Mouse (Mus musculus) intestine, embryonic 16.5 days (tissue): ENCODE data around the gene Timm22. TPM values are rescaled to one million over a fixed set of nuclear protein-coding genes. Genes with fewer than 3 reads are reported as not detected.

Source experiments
- ATAC-seq: fragments of 200-750 bp; cut with Nextera tagmentation; 2 replicates; pipeline ENCODE4 v1.8.0; 2017; ENCODE audit warnings: moderate TSS enrichment, moderate library complexity
- H3K27ac ChIP-seq: fragments of 300-500 bp; sonication (generic); 2 replicates; pipeline ENCODE4 v1.5.1; 2014; ENCODE audit warnings: mild to moderate bottlenecking, low read length
- H3K27me3 ChIP-seq: fragments of 300-500 bp; sonication (generic); replicated peaks from 2 replicates; pipeline ENCODE4 v1.6.1; 2014; ENCODE audit warnings: low read length, control low read depth, mixed read lengths; ENCODE audit not compliant: control insufficient read depth, insufficient read depth
- H3K36me3 ChIP-seq: fragments of 300-500 bp; sonication (generic); 2 replicates; pipeline ENCODE4 v1.6.1; 2014; ENCODE audit warnings: low read length, control low read depth; ENCODE audit not compliant: control insufficient read depth, insufficient read depth
- H3K4me1 ChIP-seq: fragments of 300-500 bp; sonication (generic); 2 replicates; pipeline ENCODE4 v1.6.1; 2014; ENCODE audit warnings: low read length, control low read depth, mixed read lengths; ENCODE audit not compliant: control insufficient read depth, insufficient read depth
- H3K4me2 ChIP-seq: fragments of 300-500 bp; sonication (generic); 2 replicates; pipeline ENCODE4 v1.6.1; 2014; ENCODE audit warnings: low read depth, low read length, control low read depth
- H3K4me3 ChIP-seq: fragments of 300-500 bp; sonication (generic); 2 replicates; pipeline ENCODE4 v1.5.1; 2014; ENCODE audit warnings: mild to moderate bottlenecking, low read length
- H3K9ac ChIP-seq: fragments of 300-500 bp; sonication (generic); 2 replicates; pipeline ENCODE4 v1.6.1; 2014; ENCODE audit warnings: low read depth, low read length
- H3K9me3 ChIP-seq: fragments of 300-500 bp; sonication (generic); 2 replicates; pipeline ENCODE4 v1.6.1; 2016; ENCODE audit warnings: low read length, control low read depth; ENCODE audit not compliant: control insufficient read depth
- WGBS: fragments of 180-500 bp; shearing (Covaris S2); extraction: QIAGEN DNeasy Blood & Tissue Kit; methylation state at CpG from one replicate; pipeline ENCODE4 v1.1.7; 2014; 5-methylcytosine and 5-hydroxymethylcytosine counted together
- polyA plus RNA-seq: library from polyadenylated mRNA; unstranded; fragments of >200 nt; fragmentation: Nextera tagmentation; extraction: Ambion mirVana; gene quantifications from 2 replicates; pipeline ENCODE4 v1.2.1, GENCODE M21; 2015

The Timm22 gene
- polyA plus RNA-seq, 1 experiment from 2014 or later = 96.6 TPM

DNA sequence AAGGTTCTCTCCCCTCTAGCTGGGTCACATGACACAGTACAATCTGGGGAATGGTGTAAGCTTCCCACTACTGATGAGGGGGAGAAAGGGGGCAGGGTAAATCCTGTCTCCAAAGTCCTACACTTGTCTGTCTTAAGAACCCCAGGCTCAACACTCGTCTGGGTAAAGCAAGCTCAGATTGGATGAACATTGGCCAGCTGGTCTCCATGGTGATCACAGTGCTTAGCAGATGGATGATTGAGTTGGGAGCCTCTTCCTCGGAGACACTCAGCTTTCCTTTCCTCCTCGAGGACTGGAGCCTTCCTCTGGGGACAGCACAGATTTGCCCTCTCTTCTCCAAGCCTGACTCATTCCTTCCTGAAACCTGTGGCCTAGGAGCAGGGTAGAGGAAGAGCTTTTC lies 32.9 kb downstream of the Timm22 start:
- Histone ChIP-seq H3K4me2 (no peak overlapping the region), H3K27ac (peak overlapping the region; percentile 24; the same call in 1 of the 2 replicates), H3K4me3 (no peak overlapping the region), H3K27me3 (no peaks in the 10 kb centered on the region), H3K9me3 (no peaks in the 10 kb centered on the region), H3K36me3 (peaks cover 3% of the 10 kb centered on the region), H3K9ac (no peak overlapping the region), H3K4me1 (peaks cover 18% of the 10 kb centered on the region)
- WGBS = 21% methylated on average over 3 of the region's 3 CpGs
- 0 out of 2 replicates have a peak, but pooled peaks have one; percentile 5 for ATAC-seq

DNA sequence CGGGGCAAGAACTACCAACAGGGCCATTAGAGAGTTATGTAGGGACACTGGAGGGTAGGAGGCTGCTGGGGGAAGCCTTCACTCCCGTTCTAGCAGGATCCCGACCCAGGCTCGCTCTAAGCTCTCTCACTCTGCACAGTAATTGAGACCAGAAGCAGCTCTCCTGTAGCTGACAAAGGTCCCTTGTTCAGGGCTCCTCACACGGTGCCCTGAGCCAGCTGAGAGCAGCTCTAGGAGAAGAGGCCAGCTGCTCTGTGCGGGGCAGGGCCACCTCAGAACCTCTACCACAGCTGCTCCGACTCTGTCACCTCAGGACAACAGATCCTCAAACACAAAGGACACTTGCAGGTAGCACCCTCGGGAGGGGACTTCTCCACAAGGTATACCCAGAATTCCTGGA lies 38.7 kb downstream of the Timm22 start:
- Histone ChIP-seq H3K9ac (no peak overlapping the region), H3K27ac (no peak overlapping the region), H3K9me3 (no peaks in the 10 kb centered on the region), H3K4me1 (peaks cover 42% of the 10 kb centered on the region), H3K4me2 (no peak overlapping the region), H3K36me3 (peaks cover 11% of the 10 kb centered on the region; the same call in 1 of the 2 replicates), H3K27me3 (no peaks in the 10 kb centered on the region), H3K4me3 (no peak overlapping the region)
- ATAC-seq = no peak; the same call in 1 of the 2 replicates
- WGBS = 55% methylated on average over 8 of the region's 8 CpGs

DNA sequence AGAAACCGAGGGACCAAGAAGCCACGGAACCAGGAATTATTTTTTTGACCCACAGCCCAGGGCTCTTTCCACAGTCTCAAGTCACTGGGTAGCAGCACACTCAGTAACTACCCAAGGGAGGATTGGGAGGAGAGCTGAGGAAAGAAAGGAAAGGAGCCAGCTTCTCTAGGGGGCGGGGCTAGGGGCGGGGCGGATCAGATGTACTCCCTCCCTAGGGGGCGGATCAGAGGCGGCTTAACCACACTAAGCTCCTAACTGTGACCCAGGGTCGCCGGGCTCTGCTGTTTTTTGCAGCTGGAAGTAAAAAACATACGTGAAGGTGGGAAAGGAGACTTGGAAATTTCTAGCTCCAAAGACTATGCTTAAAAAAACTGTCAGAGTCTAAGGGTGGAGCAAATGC lies 39.5 kb downstream of the Timm22 start:
- H3K9ac ChIP-seq = no peak overlapping the region
- peaks cover 40% of the 10 kb centered on the region for H3K4me1 ChIP-seq
- H3K36me3 ChIP-seq = peaks cover 13% of the 10 kb centered on the region
- no peaks in the 10 kb centered on the region for H3K27me3 ChIP-seq
- 10% methylated on average over 10 of the region's 10 CpGs for WGBS
- ATAC-seq = peak; percentile 53
- no peak overlapping the region for H3K4me2 ChIP-seq
- H3K4me3 ChIP-seq = no peak overlapping the region
- H3K9me3 ChIP-seq = no peaks in the 10 kb centered on the region
- H3K27ac ChIP-seq = no peak overlapping the region

DNA sequence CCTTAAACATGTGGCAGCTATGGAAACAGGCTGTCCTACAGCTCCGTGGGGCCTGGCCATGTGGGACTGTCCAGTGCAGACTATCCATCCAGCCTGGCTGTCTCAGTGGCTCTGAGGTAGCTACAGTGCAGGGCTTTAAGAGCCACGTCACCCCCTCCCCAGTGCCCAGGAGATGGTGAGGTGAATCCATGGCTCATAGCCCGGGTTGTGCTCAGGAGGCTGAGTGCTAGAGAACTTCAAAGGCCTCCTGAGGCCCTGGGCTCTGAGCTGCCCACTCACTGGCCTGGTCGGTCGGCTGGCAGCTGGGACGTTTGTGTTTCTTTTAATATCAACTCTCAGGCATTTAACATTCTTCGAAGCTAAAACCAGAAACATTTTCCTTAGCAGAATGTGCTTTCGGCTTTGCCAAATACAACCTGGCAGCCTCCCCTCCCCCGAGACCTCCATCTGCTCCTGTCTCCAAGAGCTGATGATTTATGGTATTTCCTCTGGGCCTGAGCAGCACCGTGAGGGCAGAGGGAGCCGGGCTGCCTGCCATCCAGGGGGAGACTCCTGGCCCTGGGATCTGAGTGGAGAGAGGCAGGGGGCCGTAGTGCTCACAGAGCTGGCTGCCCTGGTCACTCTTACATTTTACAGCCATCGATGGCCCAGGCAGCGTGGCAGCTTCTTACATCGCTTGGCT lies 42.9 kb downstream of the Timm22 start:
- Histone ChIP-seq H3K27me3 (no peaks in the 10 kb centered on the region), H3K36me3 (peaks cover 28% of the 10 kb centered on the region), H3K4me3 (no peak overlapping the region), H3K27ac (peak overlapping the region; percentile 33), H3K4me1 (peaks cover 40% of the 10 kb centered on the region), H3K4me2 (no peak overlapping the region), H3K9ac (peak overlapping the region; percentile 24; the same call in 1 of the 2 replicates), H3K9me3 (no peaks in the 10 kb centered on the region)
- no peak for ATAC-seq
- 33% methylated on average over 15 of the region's 15 CpGs for WGBS

DNA sequence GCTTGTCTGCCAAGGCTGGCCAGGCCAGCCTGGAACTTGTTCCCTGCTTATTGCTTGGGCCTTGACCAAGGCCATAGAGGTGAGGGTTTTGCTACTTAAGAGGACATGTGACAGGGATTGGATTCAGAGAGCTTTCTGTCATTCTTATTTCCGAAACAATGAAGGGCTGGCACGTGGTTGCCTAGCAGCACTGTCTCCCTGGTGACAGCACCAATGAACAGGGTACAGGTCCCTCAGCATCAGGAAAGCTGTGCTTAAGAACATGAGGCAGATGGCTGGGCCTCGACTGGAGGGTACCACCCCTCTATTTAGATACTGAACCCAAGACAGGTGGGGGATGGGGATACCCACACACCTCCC lies 43.4 kb downstream of the Timm22 start:
- whole genome bisulfite sequencing = 42% methylated on average over 3 of the region's 3 CpGs
- Histone ChIP-seq H3K27me3 (no peaks in the 10 kb centered on the region), H3K4me1 (peaks cover 40% of the 10 kb centered on the region), H3K4me3 (no peak overlapping the region), H3K9ac (no peak overlapping the region), H3K9me3 (no peaks in the 10 kb centered on the region), H3K27ac (no peak overlapping the region), H3K4me2 (no peak overlapping the region), H3K36me3 (peaks cover 28% of the 10 kb centered on the region)
- no peak for ATAC-seq

DNA sequence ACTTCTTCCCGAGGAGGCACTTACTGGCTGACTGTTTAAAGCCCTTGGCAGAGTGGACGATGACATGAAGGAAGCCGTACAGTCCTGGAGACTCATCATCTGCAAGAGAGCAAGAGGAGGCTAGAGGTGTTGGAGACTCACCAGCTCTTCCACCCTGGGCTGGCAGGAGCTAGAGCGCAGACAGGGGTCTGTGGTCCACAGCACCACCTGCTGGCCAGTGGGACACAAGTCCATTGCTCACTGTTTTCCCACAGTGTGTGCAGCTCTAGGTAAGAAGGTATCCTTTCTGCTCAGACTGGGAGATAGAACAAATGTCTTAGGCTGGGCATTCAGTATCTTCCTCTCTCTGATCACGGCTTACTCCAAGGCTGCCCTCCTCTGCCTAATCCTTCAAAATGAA lies 47.7 kb downstream of the Timm22 start:
- 59% methylated on average over 5 of the region's 5 CpGs for WGBS
- no peaks in the 10 kb centered on the region for H3K27me3 ChIP-seq
- no peak overlapping the region for H3K27ac ChIP-seq
- peak; percentile 62 for ATAC-seq
- H3K36me3 ChIP-seq = peaks cover 27% of the 10 kb centered on the region
- H3K4me3 ChIP-seq = no peak overlapping the region
- H3K4me1 ChIP-seq = peaks cover 8% of the 10 kb centered on the region
- H3K4me2 ChIP-seq = no peak overlapping the region
- no peaks in the 10 kb centered on the region for H3K9me3 ChIP-seq
- H3K9ac ChIP-seq = no peak overlapping the region

DNA sequence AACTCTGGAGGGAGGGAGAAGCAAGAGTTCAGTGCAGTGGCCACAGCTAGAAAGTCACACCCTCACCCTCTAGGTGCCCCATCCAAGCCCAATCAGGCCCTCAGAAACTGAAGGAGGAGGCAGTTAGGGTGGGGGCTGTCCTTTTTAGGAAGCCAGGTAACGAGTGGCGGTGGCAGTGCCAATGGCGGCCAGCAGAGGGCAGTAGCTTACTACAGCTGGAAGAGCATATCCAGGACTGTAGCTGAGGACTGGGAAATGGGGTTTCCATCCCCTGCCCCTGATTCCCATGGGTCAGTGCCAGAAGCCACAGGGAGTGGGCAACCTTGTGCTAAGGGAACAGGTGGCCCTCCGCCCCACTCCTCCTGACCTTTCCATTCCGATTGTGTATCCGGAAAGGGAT lies 49.5 kb downstream of the Timm22 start:
- H3K4me2 ChIP-seq = no peak overlapping the region
- peak; percentile 49 for ATAC-seq
- WGBS = 21% methylated on average over 6 of the region's 6 CpGs
- H3K9ac ChIP-seq = no peak overlapping the region
- H3K9me3 ChIP-seq = no peaks in the 10 kb centered on the region
- no peak overlapping the region for H3K4me3 ChIP-seq
- no peak overlapping the region for H3K27ac ChIP-seq
- peaks cover 21% of the 10 kb centered on the region for H3K36me3 ChIP-seq
- H3K4me1 ChIP-seq = no peaks in the 10 kb centered on the region
- no peaks in the 10 kb centered on the region for H3K27me3 ChIP-seq

DNA sequence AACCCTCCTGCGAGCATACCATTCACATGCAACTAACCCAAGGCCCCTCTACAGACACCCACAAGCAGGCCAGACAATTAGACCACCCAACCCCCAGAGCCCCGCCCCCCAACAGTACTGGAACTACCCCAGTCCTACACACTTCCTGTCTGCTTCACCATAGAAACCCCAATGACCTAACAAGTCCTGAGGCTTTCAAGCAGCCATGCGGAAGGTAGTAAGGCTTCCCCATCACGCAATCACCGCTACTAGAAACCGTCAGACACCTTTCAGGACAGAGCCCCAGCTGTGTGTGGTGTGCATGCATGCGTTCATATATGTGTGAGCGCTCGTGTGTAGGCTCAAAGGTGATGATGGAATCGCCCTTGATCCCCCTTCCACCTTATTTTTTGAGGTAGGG lies 50.1 kb downstream of the Timm22 start:
- Histone ChIP-seq H3K27ac (no peak overlapping the region), H3K36me3 (peaks cover 14% of the 10 kb centered on the region; the same call in 1 of the 2 replicates)
- WGBS = 79% methylated on average over 10 of the region's 10 CpGs

DNA sequence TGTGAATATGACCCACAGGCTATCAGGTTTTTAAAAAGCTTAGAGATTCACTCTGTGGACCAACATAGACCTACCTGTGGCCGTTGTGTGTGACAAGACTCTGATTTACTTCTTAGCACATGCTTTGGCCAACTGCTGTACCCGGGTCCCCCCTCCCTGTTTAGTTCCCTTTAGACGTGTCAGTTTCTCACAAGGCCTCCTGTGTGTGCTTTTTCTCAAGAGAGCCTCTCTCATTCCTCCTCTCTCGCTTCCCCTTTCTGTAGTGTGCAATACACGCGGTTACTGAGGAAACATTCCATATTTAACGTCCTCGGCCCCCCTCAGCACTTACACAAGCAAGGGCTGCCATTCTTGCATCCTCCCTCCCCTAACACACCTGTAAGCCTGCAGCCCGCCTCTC lies 52.0 kb downstream of the Timm22 start:
- H3K36me3 ChIP-seq = 0 out of 2 replicates have a peak, but pooled peaks cover 9% of the 10 kb centered on the region

More for the DNA sequence above, 50.1 kb downstream of the Timm22 start:
- Histone ChIP-seq H3K27me3 (no peaks in the 10 kb centered on the region), H3K9ac (no peak overlapping the region), H3K9me3 (no peaks in the 10 kb centered on the region), H3K4me3 (no peak overlapping the region), H3K4me1 (no peaks in the 10 kb centered on the region), H3K4me2 (no peak overlapping the region)
- ATAC-seq = peak; percentile 35; the same call in 1 of the 2 replicates

DNA sequence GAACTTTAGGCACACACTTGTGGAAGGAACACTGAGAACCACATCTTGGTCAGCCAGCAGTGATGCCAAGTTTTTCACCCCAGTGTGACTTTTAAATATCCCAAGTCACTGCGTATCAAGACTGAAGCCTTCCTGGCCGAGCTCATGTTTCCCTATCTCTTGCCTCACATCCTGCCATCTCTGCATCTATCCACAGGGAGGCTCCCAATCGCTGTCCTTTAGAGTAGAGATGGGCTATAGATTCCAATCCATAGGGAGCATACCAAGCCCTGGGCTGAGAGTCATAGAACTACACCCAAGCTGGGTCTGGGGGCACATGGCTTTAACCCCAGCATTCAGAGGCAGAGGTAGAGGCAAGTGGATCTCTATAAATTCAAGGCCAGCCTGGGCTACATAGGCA lies 52.7 kb downstream of the Timm22 start:
- 70% methylated on average over 3 of the region's 3 CpGs for WGBS
- H3K4me2 ChIP-seq = no peak overlapping the region
- 0 out of 2 replicates have a peak, but pooled peaks cover 3% of the 10 kb centered on the region for H3K36me3 ChIP-seq
- H3K27ac ChIP-seq = no peak overlapping the region
- H3K9me3 ChIP-seq = no peaks in the 10 kb centered on the region
- ATAC-seq = no peak
- no peaks in the 10 kb centered on the region for H3K4me1 ChIP-seq
- no peak overlapping the region for H3K9ac ChIP-seq
- no peak overlapping the region for H3K4me3 ChIP-seq
- H3K27me3 ChIP-seq = no peaks in the 10 kb centered on the region

More for the DNA sequence above, 52.0 kb downstream of the Timm22 start:
- Histone ChIP-seq H3K4me3 (no peak overlapping the region), H3K27ac (no peak overlapping the region), H3K4me1 (no peaks in the 10 kb centered on the region), H3K4me2 (no peak overlapping the region), H3K27me3 (no peaks in the 10 kb centered on the region), H3K9me3 (no peaks in the 10 kb centered on the region), H3K9ac (no peak overlapping the region)
- no peak for ATAC-seq
- 77% methylated on average over 9 of the region's 9 CpGs for WGBS
